Mouse (Mus musculus) right cerebral cortex, adult 18-20 months (tissue): ENCODE measurements at regions not wholly inside any gene's neighbourhood (a gene's known extent, or its start where the extent isn't known, plus 50 kb on each side); places are given as distances from the start of the nearest gene placed in this dataset.

Source experiments
- DNase-seq: peaks from one replicate; pipeline ENCODE4 v3.0.0; 2022; ENCODE audit warnings: mixed read lengths

- DNase-seq = no peak
Observed at GRCm38 (mm10) chrX:46971116-46971515, 642.3 kb downstream of the Actrt1 start.

- no peak for DNase-seq
Observed at GRCm38 (mm10) chrX:46998961-46999360, 670.2 kb downstream of the Actrt1 start.

- no peak for DNase-seq
Observed at GRCm38 (mm10) chrX:47009476-47009875, 680.7 kb downstream of the Actrt1 start.

GRCm38 (mm10) chrX:47010087-47010486 lies 681.3 kb downstream of the Actrt1 start:
- DNase-seq = no peak

GRCm38 (mm10) chrX:47029777-47030176 lies 701.0 kb downstream of the Actrt1 start:
- DNase-seq = no peak

- DNase-seq = peak; percentile 6
Observed at GRCm38 (mm10) chrX:47068476-47068875, 739.7 kb downstream of the Actrt1 start.
